Mouse (Mus musculus) heart, adult 2 months (tissue): Measurements from ENCODE around the gene Mrps34.

ENCODE experiments used
- CTCF ChIP-seq: fragments of 200-600 bp; IDR thresholded peaks from 2 replicates; pipeline ENCODE4 v1.8.1; 2022; ENCODE audit warnings: antibody characterized with exemption, mild to moderate bottlenecking, moderate library complexity
- POLR2A ChIP-seq: fragments of 200-500 bp; IDR thresholded peaks from 2 replicates; pipeline ENCODE4 v1.6.1; 2011; ENCODE audit warnings: mild to moderate bottlenecking, low read depth, low read length, control low read depth; ENCODE audit not compliant: insufficient read depth

DNA sequence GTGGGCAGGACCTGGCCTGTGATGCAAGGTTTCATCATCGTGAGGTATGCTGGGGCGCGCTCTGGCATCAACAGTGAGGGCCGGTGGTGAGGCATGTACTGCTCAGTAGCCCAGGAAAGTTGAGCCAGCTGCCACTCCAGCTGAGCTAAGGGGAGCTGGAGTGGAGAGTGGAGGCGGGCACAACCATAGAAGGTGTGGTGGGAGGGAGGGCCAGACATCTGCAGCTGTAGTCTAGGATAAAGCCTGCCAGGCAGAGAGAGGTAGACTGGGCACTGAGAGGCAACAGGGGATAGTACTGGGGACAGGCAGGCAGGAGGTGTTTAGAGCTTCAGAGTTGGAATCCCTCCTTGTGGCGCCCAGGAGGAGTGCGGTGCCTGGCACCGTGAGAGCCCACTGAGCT is 34.8 kb upstream of the Mrps34 start:
- TF ChIP-seq POLR2A (no peak), CTCF (no peak)
